Mouse (Mus musculus): Measurements from ENCODE around the gene Errfi1.

GRCm38 (mm10) chr4:150875393-150875792, 21.7 kb downstream of the Errfi1 start:
- TF ChIP-seq CTCF (IDR thresholded peaks at IDR 0.05; ENCODE audit: borderline replicate concordance, control insufficient read depth, extremely low read depth, insufficient read depth, low read length, poor library complexity) = no peak
- no peak for TF ChIP-seq POLR2A (IDR thresholded peaks at IDR 0.05; ENCODE audit: control insufficient read depth, extremely low read depth, insufficient read depth, low read length, poor library complexity)
